Mouse (Mus musculus): Measurements from ENCODE around the gene Nlrp5. TPM values are rescaled to one million over a fixed set of nuclear protein-coding genes. Genes with fewer than 3 reads are reported as not detected.
"Not testable (repeated sequence)": the region's sequence is repeated elsewhere in the genome, so short reads cannot be mapped to it uniquely, and the experiment has no call there.

The Nlrp5 gene
- under 1 TPM in 1 of 4 experiments, not detected in 3; 0.11 TPM for total RNA-seq (2022)

DNA sequence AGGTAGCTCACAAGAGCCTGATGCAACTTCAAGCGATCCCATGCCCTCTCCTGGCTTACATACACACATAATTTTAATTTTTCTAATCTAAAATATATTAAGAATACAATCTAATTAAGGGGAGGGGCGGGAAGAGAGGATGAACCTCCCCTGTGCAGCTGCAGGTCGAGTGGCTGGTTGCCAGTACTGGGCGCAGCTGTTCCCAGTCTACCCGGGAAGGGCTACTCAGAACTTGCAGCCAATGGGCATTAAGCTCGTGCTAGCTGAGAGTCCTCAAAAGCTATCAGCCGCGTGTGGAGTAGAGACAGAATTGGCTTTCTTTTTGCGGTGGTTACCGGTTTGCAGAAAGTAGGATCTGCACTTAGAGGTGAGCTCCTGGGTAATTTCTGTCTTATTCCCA is at the start of gene Nlrp5:
Gene Nlrp5 (plus strand): TSS at position 301 of the 400 bp plus-strand sequence.
- DNase-seq (ENCODE audit: low spot score) = no peak

DNA sequence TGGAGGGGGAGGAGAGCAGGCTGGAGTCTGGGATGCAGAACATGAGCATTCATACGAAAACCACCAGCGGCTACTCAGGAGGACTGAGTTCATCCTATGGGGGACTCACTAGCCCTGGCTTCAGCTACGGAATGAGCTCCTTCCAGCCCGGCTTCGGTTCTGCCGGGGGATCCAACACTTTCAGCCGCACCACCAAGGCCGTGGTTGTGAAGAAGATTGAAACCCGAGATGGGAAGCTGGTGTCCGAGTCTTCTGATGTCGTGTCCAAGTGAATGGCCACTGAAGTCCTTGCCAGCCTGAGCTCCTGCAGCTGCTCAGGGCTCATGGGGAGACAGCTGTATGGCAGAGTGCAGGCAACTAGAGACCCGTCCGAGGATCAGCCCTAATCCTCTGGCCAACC is 27.4 kb upstream of the Nlrp5 start:
- DNase-seq (ENCODE audit: low spot score) = not testable (repeated sequence)

DNA sequence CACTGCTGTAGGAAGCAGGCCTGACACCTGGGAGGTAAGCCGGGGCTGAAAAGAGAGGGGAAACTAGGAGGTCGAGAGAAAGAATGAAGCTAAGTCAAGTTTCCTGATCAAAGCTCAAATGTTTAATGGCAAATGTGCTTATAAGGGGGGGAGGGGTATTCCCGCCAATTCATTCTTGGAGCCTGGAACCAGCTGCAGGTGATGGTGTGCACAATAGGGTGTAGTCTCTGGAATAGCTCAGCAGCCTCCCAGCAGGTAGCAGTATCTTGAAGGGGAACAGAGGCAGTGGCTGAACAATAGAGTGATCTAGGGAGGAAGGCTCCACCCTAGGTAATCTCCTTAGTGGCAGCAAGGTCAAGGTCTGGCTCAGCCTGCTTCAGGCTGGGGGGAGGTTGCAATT is 84.5 kb downstream of the Nlrp5 start:
- not testable (repeated sequence) for DNase-seq (ENCODE audit: low spot score)

DNA sequence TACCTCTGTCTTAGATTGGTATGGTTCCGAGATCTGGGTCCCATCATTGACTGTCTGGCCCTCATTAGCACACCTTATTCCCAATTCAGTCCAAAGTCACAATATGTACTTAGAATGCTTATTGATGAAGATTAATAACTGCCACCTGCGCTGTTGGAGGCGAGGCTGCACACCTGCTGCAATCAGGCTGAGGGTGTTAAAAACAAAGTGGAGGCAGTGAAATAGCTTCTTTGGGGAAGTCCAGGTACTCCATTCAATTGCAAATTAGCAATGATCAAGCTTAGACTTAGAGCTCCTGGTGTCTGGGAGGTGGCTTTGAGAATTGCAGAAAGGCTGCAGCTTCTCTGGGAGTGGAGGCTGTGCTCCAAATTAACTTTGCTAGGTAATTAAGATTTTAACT is 85.1 kb downstream of the Nlrp5 start:
- DNase-seq (ENCODE audit: low spot score) = not testable (repeated sequence)

DNA sequence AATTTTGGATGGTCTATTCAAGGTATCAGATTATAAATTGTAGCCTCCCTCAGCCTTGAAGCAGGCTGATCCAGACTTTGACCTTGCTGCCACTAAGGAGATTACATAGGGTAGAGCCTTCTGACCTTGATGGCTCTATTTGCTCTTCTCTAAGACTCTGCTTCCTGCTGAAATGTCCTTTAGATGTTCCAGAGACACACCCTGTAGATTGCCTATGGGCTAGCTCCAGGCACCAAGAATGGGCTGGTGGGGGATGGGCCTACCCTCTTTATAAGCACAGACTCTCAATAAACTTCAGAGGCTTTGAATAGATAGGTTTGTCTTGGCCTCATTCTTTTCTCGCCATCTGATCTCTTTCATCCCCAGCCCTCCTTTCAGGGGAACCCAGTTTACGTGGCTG is 87.2 kb downstream of the Nlrp5 start:
- DNase-seq (ENCODE audit: low spot score) = not testable (repeated sequence)

Small RNA genes within 50 kb of the gene (microRNA-seq; reads per million reads assigned to microRNA genes)
- gene Gm25196 = not detected

Other genes with a start within 250 kb of the Nlrp5 start
- not detected for gene Gm10662, start 241.4 kb upstream of the Nlrp5 start, total RNA-seq (2022)
- gene Vmn1r165, start 168.6 kb upstream of the Nlrp5 start, total RNA-seq (2022) = not detected
- not detected for gene Vmn1r166, start 134.2 kb upstream of the Nlrp5 start, total RNA-seq (2022)
- not detected for gene Gm6902, start 107.0 kb upstream of the Nlrp5 start, total RNA-seq (2022)
- not detected for gene Nlrp4e, start 84.7 kb upstream of the Nlrp5 start, total RNA-seq (2022)
- gene Vmn1r167, start 121.3 kb downstream of the Nlrp5 start, total RNA-seq (2022) = not detected
- gene Vmn1r168, start 153.8 kb downstream of the Nlrp5 start, total RNA-seq (2022) = not detected
- not detected for gene Vmn1r169, start 189.6 kb downstream of the Nlrp5 start, total RNA-seq (2022)
- not detected for gene Vmn1r170, start 220.3 kb downstream of the Nlrp5 start, total RNA-seq (2022)
- gene Vmn1r171, start 244.8 kb downstream of the Nlrp5 start, total RNA-seq (2022) = not detected